Mouse (Mus musculus) R1 (cell line): ENCODE measurements at regions not wholly inside any gene's neighbourhood (a gene's known extent, or its start where the extent isn't known, plus 50 kb on each side); places are given as distances from the start of the nearest gene placed in this dataset.

ENCODE experiments used
- DNase-seq: peaks from one replicate; pipeline ENCODE4 v3.0.0-alpha.2; 2018; ENCODE audit warnings: low read depth, low spot score

DNA sequence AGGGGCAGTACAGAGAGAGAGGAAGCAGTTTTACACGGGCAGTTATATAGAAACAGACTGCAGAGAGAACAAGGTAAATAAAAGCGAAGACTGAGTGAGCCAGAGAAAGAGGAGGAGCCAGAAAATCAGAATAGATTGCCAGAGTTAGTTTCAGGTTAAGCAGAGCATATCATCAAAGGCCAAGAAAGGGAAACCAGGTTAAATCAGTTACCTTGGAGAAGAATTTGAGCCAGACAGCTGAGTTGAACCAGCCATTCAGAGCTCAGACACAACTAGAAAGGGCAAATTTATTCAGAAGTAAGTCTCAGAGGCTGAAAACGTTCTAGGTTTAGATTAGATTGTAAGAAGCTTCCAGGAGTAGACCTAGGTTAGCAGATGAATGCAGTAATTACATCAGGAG is 858.6 kb downstream of the Adgrl3 start:
- DNase-seq, result no peak

DNA sequence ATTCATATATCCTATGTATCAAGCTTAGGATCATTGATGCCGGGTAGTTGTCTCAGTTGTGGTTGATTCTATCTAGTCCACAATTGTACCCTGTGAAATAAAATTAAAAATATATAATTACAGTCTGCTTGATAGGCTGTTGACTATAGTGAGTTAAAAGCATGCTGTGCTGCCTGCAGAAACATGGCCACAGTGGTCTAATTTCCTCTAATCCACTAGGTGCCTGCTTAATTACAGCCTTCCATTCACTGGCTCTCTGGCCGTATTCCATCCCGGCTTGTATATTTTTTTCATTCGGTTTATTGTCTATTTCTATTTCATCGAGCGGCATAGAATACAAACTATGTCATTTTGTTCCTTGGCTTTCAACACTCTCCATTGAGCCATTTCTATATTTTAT is 873.4 kb downstream of the Adgrl3 start:
- no peak for DNase-seq

DNA sequence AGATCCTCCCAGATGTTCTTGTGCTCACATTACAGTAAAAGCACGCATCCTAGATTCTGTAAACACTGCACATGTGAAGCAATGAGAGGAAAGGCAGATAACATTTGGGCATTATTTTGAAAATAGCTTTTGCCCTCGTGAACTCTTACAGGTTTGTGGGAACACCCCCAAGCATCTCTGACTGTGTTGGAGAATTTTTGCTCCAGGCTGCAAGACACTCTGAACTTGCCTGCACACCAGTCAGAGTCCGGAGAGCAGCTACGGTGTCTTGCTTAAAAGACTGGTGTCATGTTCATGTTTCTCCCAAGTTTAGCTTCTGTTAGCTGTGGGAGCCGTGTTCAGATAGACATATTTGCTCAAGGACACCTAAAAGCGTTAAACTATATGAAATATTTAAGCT is 889.4 kb downstream of the Adgrl3 start:
- no peak for DNase-seq

DNA sequence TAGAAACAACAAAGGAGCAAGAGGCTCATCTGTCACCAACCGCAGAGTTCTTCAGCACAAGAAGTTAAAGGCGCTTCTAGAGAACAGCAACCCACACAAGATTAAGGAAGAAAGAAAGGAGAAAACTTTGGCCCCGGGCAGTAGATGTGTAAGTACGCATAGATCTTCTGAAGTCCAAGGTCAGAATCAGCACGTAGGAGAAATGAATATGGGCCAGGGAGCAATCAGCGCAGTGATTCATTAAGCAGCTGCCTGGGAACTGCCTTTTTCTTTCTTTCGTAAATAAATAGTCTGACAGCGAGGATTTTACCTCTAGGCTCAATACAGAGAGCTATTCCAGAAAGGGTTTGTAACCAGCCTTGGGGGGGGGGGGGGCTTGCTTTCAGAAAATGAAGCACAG is 890.0 kb downstream of the Adgrl3 start:
- no peak for DNase-seq

DNA sequence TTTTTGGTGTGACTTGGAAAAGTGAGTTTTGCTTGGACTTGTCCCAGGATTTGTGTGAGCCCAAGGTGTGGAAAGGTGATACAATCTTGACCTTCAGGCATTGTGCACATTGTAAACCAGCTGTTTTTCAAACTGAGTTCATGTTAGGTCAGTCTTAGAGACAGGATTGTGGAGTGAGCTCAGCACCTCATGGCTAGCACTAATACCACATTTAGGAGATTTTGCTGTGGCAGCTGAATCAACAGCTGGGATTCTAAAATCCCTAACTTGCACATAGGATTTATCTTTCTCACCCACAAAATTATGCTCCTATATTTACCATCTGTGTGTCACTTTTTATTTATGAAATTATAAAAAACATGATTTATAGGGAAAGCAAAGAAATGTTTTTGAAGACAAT is 896.7 kb downstream of the Adgrl3 start:
- DNase-seq, result no peak

- DNase-seq, result no peak
Observed at GRCm38 (mm10) chr5:81940798-81941197, 920.9 kb downstream of the Adgrl3 start.

DNA sequence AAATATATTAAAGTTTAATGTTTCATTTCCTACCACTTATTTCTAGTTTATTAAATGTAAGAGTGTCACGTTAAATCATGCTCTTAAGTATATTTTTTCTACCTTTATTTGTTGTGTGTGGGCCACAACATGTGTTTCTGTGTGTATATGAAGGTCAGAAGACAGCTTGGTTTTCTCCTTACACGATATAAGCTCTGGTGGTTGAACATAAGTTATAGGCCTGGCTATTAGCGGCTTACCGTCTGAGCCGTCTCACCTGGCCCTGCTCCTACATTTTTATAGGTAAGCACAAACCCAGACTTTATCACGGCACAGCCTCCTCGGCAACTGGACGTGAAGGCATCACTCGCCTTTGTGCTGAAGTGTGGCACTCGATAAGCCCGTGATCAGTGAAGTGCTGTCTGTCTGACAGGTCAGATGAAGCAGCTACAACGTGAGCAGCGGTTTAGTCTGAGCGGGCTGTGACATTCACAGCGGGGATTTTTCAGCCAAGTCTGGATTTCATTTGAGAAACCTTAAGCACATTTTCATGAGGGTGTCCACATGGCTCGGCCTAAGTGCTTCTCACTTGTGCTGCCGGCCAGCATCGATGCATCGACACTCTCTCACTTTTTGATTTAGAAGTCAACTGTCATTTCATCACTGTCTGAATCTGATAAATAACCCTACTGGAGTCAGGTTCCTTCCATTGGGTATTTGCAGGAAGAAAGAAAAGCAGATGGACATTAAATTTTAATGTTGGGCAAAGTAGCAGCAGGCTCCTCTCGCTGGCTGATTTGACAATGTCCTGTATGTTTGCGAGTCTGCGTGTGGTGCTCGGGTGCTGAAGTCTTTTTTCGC is 950.0 kb downstream of the Adgrl3 start:
- DNase-seq, result peak; percentile 2

- no peak for DNase-seq
Observed at GRCm38 (mm10) chr5:81970525-81971011, 950.6 kb downstream of the Adgrl3 start.

- DNase-seq, result no peak
Observed at GRCm38 (mm10) chr5:81976515-81976914, 956.6 kb downstream of the Adgrl3 start.

DNA sequence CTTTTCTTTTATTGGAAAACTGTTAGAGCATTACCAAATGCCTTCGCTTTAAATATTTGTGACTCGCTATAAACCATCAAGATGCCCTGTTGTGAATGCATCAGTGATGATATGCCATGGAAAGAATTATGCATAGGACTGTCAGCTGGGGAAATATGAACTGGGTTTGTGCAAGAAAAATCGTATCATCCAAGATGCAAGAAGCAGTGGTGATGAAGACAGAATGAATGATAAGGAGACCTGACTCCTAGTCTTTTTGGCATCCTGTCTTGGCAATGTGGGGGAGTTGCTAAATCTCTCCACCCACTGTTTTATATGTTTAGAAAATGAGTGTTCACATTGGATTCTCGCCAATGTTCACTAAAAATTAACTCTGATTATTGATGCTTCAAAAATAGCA is 963.4 kb downstream of the Adgrl3 start:
- DNase-seq, result no peak

DNA sequence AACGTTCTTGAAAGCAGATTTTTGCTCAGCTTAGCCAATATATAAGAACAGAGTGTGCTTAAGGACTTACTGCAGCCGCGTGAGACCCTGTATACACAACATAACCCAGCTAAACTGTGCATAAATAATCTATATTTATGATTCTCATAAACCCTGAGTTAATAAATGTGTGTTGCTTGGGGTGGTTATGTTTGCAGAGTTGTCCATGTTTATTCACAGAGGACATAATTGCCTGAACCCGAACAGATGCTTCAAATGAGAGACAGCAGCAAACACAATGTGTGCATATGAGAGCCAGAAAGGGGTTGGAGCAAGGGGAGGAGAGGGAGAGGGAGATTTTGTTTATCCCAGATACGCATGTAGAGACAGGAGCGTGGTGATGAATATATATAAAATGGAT is 968.1 kb downstream of the Adgrl3 start:
- no peak for DNase-seq

DNA sequence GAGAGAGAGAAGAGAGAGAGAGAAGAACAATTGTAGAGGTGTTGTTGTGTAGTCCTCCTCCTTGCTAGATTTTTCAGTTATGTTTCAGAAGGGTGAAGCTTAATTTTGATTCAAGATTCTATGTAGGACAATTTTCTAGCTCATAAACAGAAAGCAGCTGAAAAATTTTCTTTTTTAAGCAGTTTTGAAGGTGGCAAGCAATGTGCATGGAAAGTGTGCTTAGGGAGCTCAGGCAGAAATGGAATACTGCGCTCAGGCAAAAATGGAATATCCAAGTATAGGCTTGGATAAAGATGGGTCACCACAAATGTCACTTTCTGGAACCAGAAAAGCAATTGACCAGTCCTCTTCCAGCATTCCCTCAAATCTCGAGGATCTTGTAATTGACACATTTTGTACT is 988.0 kb downstream of the Adgrl3 start:
- DNase-seq, result no peak

DNA sequence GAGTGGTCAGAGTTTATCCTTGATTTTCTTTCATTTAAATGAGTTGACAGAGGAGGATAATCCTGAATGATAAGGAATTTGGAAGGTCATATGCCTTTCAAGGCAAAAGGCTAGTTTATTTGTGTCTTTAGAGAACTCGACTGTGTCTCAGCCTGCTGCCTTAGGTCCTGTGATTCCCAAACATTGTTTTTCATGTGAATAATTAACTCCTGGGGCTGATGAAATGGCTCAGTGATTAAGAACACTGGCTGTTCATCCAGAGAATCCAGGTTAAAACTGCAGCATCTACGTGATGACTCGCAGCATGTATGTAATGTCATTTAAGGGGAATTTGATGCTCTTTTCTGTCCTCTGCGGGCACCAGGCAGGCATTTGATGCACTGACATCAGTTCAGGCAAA is 1004.2 kb downstream of the Adgrl3 start:
- peak; percentile 25 for DNase-seq

GRCm38 (mm10) chr5:82034776-82035175 is 1014.8 kb downstream of the Adgrl3 start:
- DNase-seq, result no peak

DNA sequence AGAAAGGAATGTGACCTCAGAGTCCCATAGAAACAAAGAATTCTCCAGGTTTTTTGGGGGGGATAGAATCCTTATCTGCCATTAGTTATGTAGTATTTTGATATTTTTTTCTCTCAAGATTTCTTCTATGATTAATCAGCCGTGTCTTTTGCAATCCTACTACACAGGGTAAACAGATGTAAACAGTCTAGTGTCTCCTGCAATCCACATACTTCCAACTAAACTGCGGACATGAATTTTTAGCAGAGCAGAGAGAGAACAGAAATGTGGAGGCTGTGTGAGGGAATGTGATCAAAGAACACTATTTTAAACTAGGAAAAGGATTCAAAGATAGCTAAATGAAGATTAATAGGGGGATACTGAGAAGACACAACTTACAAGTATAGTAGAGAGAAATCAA is 1026.2 kb downstream of the Adgrl3 start:
- DNase-seq, result no peak

DNA sequence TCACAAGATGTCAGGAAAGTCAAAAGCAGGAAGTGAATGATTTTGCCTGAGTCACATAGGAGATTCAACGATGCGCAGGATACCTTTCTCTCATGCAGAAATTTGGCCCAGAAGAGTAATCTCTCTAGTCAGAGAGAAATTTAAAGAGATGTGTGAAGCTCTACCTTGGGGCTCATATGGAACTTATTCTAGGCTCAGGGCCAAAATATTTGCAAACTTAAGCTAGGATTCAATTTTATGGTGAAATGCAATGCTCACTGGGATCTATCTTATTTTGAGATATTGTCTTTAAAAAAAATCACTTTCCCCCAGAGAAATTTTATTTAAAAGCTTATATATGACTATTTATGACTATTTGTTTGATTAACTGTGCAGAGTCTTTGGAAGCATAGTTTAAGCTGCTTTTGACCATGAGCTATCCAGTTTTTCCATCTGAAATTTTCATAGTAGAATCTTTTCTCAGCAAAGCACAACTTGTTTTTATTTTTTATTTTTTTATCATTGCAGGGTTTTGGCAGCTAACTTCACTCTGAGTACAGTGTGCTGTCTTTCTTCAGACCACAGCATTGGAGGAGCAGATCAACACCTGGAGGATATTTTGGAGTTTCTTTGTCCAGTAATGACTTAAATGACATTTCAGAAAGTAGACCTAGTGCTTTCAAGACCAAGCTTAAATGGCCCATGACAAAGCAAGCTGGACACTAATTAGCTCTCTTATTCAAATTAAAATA is 1039.3 kb downstream of the Adgrl3 start:
- no peak for DNase-seq

DNA sequence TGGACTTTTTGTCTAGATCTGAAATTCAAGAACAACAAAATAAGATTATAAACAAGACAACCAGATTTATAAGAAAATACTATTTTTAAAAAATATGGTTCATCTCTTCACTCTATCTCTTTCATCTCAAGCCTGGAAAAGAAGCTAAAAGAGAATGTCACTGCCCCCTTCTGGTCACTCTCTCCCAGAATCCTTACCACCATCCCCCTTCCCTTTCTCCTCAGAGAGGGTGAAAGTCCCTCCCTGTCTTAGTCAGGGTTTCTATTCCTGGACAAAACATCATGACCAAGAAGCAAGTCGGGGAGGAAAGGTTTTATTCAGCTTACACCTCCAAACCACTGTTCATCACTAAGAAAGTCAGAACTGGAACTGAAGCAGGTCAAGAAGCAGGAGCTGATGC is 1040.7 kb downstream of the Adgrl3 start:
- peak; percentile 19 for DNase-seq

DNA sequence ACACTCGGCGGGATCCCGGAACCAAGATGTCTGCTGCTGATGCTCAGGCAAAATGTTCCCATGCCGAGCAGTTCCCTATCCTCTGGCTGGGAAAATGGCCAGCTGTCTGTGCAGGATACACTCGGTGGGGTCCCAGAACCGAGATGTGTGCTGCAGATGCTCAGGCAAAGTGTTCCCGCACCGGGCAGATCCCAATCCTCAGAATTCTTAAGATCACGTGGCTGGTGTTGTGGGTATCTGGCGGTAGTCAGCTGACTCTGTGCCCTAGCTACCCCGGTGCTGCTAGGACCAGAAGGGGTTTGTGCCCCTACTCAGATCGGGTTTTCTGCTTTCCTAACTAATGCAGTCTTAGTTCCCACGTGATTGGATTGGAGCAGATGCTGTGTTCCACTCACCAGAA is 1049.3 kb downstream of the Adgrl3 start:
- peak; percentile 60 for DNase-seq

- DNase-seq, result no peak
Observed at GRCm38 (mm10) chr5:82089401-82089800, 1069.5 kb downstream of the Adgrl3 start.

DNA sequence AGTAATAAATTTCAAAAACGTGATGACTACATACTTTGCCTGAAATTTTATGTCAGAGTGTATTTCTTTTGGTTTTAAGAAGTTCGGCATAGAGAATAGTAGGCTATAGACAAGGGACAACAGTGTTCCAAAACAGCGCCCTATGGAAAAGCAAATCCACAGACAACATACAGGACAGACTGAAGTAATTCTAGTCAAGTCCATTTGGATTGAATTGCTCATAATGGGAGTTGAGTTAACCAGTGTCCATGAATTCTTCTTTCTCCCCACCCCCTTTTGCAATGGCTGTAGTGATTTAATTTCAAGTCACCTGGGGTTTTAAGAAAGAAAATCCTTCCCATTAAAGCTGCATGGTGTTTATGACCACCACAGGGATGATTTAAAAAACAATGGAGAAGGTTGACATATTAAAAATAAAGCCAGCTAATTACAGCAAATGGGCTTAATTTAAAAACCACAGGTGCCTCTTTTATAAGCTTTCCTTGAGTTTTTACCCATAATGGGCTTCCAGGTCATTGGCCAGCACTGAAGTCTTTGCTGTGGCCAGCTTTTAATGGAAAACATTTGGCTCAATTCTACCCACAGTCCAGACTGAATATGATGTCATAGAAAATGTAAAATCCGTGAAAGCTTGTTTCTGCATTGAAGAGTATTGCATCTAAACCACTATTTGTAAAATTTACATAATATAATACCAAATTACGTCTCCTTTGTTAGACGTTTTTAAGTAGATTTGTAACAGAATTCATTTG is 1083.3 kb downstream of the Adgrl3 start:
- DNase-seq, result no peak

DNA sequence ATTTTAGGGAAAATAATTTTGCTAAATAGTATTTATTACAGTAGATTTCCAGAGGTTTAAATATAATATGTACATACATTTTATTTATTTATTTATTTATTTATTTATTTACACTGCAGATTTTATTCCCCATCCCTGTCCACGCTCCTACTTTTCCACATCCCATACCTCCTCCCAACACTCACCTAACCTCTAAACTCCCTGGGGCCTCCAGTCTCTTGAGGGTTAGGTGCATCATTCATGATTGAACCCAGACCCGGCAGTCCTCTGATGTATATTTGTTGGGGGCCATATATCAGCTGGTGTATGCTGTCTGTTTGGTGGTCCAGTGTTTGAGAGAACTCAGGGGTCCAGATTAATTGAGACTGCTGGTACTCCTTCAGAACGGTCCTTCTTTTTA is 1083.9 kb downstream of the Adgrl3 start:
- no peak for DNase-seq

DNA sequence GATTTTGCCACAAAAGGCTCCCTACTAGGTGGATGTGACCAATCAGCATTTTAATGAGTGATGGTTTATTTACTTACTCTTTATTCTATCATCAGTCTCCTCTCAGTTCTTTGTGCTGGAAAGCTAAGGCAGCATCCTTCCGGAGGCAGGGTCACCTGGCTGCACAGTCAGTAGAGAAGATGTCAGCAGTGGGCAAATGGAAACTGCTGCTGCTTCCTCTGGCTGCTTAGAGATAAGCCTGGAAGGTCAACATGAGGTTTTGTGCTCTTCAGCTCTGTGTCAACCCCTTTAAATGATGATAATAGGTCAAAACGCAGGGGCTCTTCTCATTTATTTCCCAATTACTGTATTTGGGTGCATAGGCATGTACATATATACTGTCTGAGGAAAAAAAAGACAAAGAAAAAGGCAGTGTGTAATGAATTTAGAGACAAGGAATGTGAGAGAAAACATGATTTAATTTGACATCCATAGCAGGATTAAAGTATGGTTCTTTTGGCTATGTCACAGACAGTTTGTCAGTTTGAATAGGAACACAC is 1106.1 kb downstream of the Adgrl3 start:
- no peak for DNase-seq
